Mouse (Mus musculus): ENCODE results near the gene Tenm2.

GRCm38 (mm10) chr11:36384696-36385095 is 851.1 kb downstream of the Tenm2 start:
- TF ChIP-seq CTCF (conservative IDR thresholded peaks at IDR 0.05 in 1 of 2, IDR thresholded peaks at IDR 0.05 in 1 of 2; ENCODE audit: low read depth in 2 of 2, low read length in 2 of 2) = no peak
- TF ChIP-seq USF1 (IDR thresholded peaks at IDR 0.05; ENCODE audit: low read depth, low read length) = no peak
- TF ChIP-seq UBTF (IDR thresholded peaks at IDR 0.05; ENCODE audit: low read depth, low read length) = no peak
- no peak for TF ChIP-seq ZKSCAN1 (IDR thresholded peaks at IDR 0.05; ENCODE audit: borderline replicate concordance, low read depth, low read length)
- no peak for TF ChIP-seq HCFC1 (IDR thresholded peaks at IDR 0.05; ENCODE audit: low read depth, low read length)
- no peak for TF ChIP-seq ZNF384 (IDR thresholded peaks at IDR 0.05; ENCODE audit: low read depth, low read length)
- TF ChIP-seq SMC3 (IDR thresholded peaks at IDR 0.05; ENCODE audit: low read depth, low read length) = no peak
- TF ChIP-seq E2F4 (IDR thresholded peaks at IDR 0.05; ENCODE audit: insufficient replicate concordance, low read depth, low read length) = no peak
- TF ChIP-seq SIN3A (IDR thresholded peaks at IDR 0.05; ENCODE audit: low read length) = no peak
- no peak for TF ChIP-seq POLR2A (IDR thresholded peaks at IDR 0.05; ENCODE audit: low read depth, low read length)
- TF ChIP-seq NELFE (IDR thresholded peaks at IDR 0.05; ENCODE audit: low read depth, low read length) = no peak
- TF ChIP-seq TCF12 (IDR thresholded peaks at IDR 0.05; ENCODE audit: low read depth, low read length) = no peak
- TF ChIP-seq EP300 (IDR thresholded peaks at IDR 0.05; ENCODE audit: low read length) = no peak
- TF ChIP-seq MYC (IDR thresholded peaks at IDR 0.05; ENCODE audit: low read depth, low read length) = no peak
